Mouse (Mus musculus) bone marrow, adult 2 months (tissue): ENCODE data around the gene Nxf1. TPM values are rescaled to one million over a fixed set of nuclear protein-coding genes. Genes with fewer than 3 reads are reported as not detected.

ENCODE experiments used
- H3K27ac ChIP-seq: fragments of 200-500 bp; 2 replicates; pipeline ENCODE4 v1.5.1; 2012; ENCODE audit warnings: low read depth, mild to moderate bottlenecking, control low read depth, inconsistent platforms, low read length; ENCODE audit not compliant: control insufficient read depth, poor library complexity, insufficient read depth
- H3K4me1 ChIP-seq: fragments of 200-500 bp; 2 replicates; pipeline ENCODE4 v1.6.1; 2011; ENCODE audit warnings: low read length; ENCODE audit not compliant: control insufficient read depth, insufficient read depth
- H3K4me3 ChIP-seq: fragments of 200-500 bp; replicated peaks from 2 replicates; pipeline ENCODE3; 2011; ENCODE audit warnings: mild to moderate bottlenecking, low read depth, low read length, control low read depth; ENCODE audit not compliant: control insufficient read depth
- CTCF ChIP-seq: fragments of 200-500 bp; IDR thresholded peaks from 2 replicates; pipeline ENCODE4 v1.5.1; 2011; ENCODE audit warnings: low read length, control low read depth; ENCODE audit not compliant: control insufficient read depth, insufficient read depth
- POLR2A ChIP-seq: fragments of 200-500 bp; IDR thresholded peaks from 2 replicates; pipeline ENCODE4 v1.6.1; 2011; ENCODE audit warnings: low read depth, mild to moderate bottlenecking, control low read depth, low read length, borderline replicate concordance; ENCODE audit not compliant: control insufficient read depth
- WGBS: fragments of 180-500 bp; shearing (Covaris S2); methylation state at CpG from one replicate; pipeline ENCODE4 v1.1.7; 2018; 5-methylcytosine and 5-hydroxymethylcytosine counted together
- polyA plus RNA-seq: library from polyadenylated mRNA; stranded (reverse); fragments of >200 nt; gene quantifications from 2 replicates; pipeline ENCODE4 v1.2.4, GENCODE M21; 2011; ENCODE audit warnings: low replicate concordance; ENCODE audit not compliant: missing spikeins, insufficient read depth, insufficient read length

Nxf1 gene
- polyA plus RNA-seq, 1 experiment, result 589 TPM

DNA sequence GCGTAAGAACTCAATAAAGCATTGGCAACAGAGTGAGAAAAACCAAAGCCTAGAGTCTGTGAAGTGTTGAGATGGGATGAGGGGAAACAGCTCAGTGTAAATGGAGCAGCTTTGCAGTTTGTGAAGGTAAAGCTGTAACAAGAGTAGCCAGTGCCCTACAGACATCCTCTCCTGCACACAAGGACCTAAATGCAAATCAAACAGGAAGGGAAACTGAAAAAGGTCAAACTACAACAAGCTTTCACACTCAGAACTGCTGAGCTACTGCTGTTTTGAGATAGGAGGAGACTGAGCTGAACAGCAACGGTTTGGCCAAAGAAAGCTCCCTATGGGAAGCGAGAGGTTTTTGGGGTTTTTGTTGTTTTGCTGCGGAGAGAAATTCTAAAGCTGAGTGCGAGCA is 49.9 kb downstream of the Nxf1 start:
- WGBS, result 88% methylated on average over 5 of the region's 5 CpGs
- Histone ChIP-seq H3K4me1 (peaks cover 2% of the 10 kb centered on the region; the same call in 1 of the 2 replicates), H3K4me3 (no peak overlapping the region), H3K27ac (peak overlapping the region; percentile 73)
- no peak for TF ChIP-seq POLR2A
- no peak for TF ChIP-seq CTCF

DNA sequence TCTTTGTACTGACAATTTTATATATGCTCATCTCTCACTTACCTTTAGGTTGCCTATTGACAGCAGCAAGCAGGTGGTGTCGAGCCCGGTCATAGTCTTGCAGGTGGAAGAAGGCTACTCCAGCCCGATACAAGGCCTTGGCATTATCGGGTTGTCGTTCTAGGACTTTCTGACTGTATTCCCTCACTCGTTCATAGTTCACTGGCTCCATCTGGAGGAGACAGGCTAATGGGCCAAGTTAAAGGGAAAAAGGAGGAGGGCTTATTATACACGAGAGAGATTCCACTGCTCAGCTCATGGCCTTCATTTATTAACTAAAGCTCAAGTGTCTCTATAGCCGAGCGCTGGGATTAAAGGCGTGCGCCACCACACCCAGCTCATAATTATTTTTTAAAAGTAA is 58.9 kb downstream of the Nxf1 start:
- 84% methylated on average over 11 of the region's 11 CpGs for WGBS
- no peak overlapping the region for H3K4me3 ChIP-seq
- TF ChIP-seq CTCF, result no peak
- H3K4me1 ChIP-seq, result no peaks in the 10 kb centered on the region
- no peak overlapping the region for H3K27ac ChIP-seq

- WGBS, result 71% methylated on average over 3 of the region's 3 CpGs
- H3K27ac ChIP-seq, result no peak overlapping the region
- TF ChIP-seq POLR2A (no peak), CTCF (no peak)
- H3K4me3 ChIP-seq, result no peak overlapping the region
- H3K4me1 ChIP-seq, result peaks cover 1% of the 10 kb centered on the region; the same call in 1 of the 2 replicates
Observed at GRCm38 (mm10) chr19:8817001-8817400, 60.1 kb downstream of the Nxf1 start.

DNA sequence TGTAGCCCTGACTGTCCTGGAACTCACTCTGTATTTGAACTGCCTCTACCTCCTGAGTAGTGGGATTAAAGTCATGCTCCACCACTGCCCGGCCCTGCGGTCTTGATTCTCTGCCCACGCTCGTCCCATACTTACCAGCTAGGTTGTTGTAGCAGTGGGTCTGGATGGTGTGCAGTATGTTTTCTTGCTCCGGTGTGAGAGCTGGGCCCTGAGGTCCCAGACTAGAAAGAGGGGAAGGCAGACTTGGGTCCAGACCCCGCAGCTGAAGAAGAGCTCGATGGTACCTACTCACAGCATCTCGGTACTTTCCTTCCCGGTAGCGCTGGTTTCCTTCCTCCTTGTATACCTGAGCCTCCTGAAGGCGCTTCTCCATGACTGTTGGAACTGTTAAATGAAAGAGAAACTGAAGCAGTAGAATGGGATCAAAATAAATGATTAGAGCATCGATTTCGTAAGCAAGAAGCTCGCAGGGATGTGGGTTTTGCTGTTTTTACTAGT is 61.5 kb downstream of the Nxf1 start:
- no peak for TF ChIP-seq POLR2A
- no peak for TF ChIP-seq CTCF
- peaks cover 1% of the 10 kb centered on the region; the same call in 1 of the 2 replicates for H3K4me1 ChIP-seq
- 5% methylated on average over 14 of the region's 14 CpGs for WGBS
- H3K4me3 ChIP-seq, result peak overlapping the region; percentile 98
- peak overlapping the region; percentile 44 for H3K27ac ChIP-seq

DNA sequence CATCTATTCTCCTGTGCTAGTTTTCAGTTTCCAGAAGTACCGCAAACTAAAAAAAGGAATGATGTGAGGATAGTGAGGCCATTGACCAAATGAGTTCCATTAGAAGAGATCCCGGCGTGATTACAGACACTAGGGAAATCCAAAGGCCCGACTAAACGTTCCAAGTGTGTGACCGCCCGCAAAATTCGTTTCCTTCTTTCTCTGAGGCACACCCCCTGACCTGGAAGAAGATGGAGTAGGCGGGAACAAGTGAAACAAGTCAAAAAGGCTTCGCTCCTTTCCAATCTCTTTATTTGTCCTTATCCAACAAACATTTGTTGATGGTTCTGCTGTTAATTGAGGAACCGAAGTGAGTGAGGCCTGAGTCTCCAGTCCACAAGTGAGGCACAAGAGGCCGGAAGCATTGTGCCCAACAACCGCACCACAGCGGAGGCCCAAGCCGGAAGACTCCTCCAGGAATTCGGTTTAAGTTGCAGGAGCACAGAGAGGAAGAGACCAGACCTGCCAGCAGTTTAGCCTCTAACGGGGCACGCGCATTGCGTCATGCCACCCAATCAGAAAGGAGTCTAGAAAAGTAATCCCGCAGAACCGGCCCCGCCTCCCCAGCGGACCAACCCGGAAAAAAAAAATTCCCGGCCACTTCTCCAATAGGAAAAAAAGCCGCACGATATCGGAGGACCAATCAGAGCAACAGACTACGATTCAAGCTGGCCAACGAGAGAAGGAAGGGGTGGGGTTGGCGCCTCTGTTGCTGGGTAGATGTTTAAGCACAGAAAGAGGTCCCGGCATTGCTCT is 62.1 kb downstream of the Nxf1 start, which contains the start of gene Ttc9c:
Gene Ttc9c, minus strand, starts transcription at position 533 of the 795 bp plus-strand sequence.
- H3K27ac ChIP-seq, result peak within 1 kb of the TSS; percentile 98
- TF ChIP-seq CTCF, result no peak
- TF ChIP-seq POLR2A, result peak; percentile 72
- whole genome bisulfite sequencing, result under 1% methylated on average over 33 of the region's 33 CpGs
- peak within 1 kb of the TSS; percentile 98 for H3K4me3 ChIP-seq
- peaks cover 1% of the 10 kb centered on the region; the same call in 1 of the 2 replicates for H3K4me1 ChIP-seq

GRCm38 (mm10) chr19:8819596-8820423 is 62.9 kb downstream of the Nxf1 start, which contains the start of gene Hnrnpul2:
TSS of gene Hnrnpul2 (plus strand) at chr19:8820010.
- Histone ChIP-seq H3K4me3 (peak within 1 kb of the TSS; percentile 98), H3K27ac (peak within 1 kb of the TSS; percentile 98), H3K4me1 (peaks cover 1% of the 10 kb centered on the region; the same call in 1 of the 2 replicates)
- WGBS, result under 1% methylated on average over 83 of the region's 83 CpGs
- peak; percentile 99 for TF ChIP-seq POLR2A
- TF ChIP-seq CTCF, result 0 out of 2 replicates have a peak, but pooled peaks have one; percentile 8

Other genes with a start within 250 kb of the Nxf1 start
- gene Slc22a8, start 165.8 kb upstream of the Nxf1 start, polyA plus RNA-seq, result 0.29 and 1.5 TPM in 2 replicates
- 0.75 TPM in 1 of 2 replicates, not detected in the other for gene Slc22a6, start 139.0 kb upstream of the Nxf1 start, polyA plus RNA-seq
- gene Chrm1, start 93.3 kb upstream of the Nxf1 start, polyA plus RNA-seq, result 0.32 TPM in 1 of 2 replicates, not detected in the other
- gene Slc3a2, start 33.7 kb upstream of the Nxf1 start, polyA plus RNA-seq, result 58.4 and 65.7 TPM in 2 replicates
- 40.8 and 121 TPM in 2 replicates for gene Wdr74, start 21.2 kb upstream of the Nxf1 start, polyA plus RNA-seq
- 3.4 and 3.7 TPM in 2 replicates for gene 1700092M07Rik, start 16.4 kb upstream of the Nxf1 start, polyA plus RNA-seq
- 62.1 and 83.9 TPM in 2 replicates for gene Stx5a, start 15.7 kb upstream of the Nxf1 start, polyA plus RNA-seq
- gene Tmem223, start 13.9 kb downstream of the Nxf1 start, polyA plus RNA-seq, result 27.1 and 53.1 TPM in 2 replicates
- 52.1 and 62.1 TPM in 2 replicates for gene Tmem179b, start 17.4 kb downstream of the Nxf1 start, polyA plus RNA-seq
- gene Taf6l, start 29.3 kb downstream of the Nxf1 start, polyA plus RNA-seq, result 6.4 and 14.7 TPM in 2 replicates
- 38.0 and 61.1 TPM in 2 replicates for gene Polr2g, start 41.5 kb downstream of the Nxf1 start, polyA plus RNA-seq
- 1.1 and 3.0 TPM in 2 replicates for gene Zbtb3, start 45.5 kb downstream of the Nxf1 start, polyA plus RNA-seq
- 18.1 and 20.3 TPM in 2 replicates for gene Ttc9c, start 62.3 kb downstream of the Nxf1 start, polyA plus RNA-seq
- gene Hnrnpul2, start 62.9 kb downstream of the Nxf1 start, polyA plus RNA-seq, result 62.2 and 84.9 TPM in 2 replicates
- gene AC129217.1, start 72.7 kb downstream of the Nxf1 start, polyA plus RNA-seq, result 6.4 and 8.2 TPM in 2 replicates
- 19.8 and 46.2 TPM in 2 replicates for gene Bscl2, start 80.4 kb downstream of the Nxf1 start, polyA plus RNA-seq
- 1.5 TPM in 1 of 2 replicates, not detected in the other for gene Gng3, start 82.1 kb downstream of the Nxf1 start, polyA plus RNA-seq
- gene Lrrn4cl, start 93.7 kb downstream of the Nxf1 start, polyA plus RNA-seq, result 0.40 and 0.62 TPM in 2 replicates
- gene Ubxn1, start 114.4 kb downstream of the Nxf1 start, polyA plus RNA-seq, result 110 and 112 TPM in 2 replicates
- gene Uqcc3, start 123.8 kb downstream of the Nxf1 start, polyA plus RNA-seq, result 25.7 and 27.0 TPM in 2 replicates
- 1.6 and 2.1 TPM in 2 replicates for gene Lbhd1, start 126.7 kb downstream of the Nxf1 start, polyA plus RNA-seq
- gene Gm49403, start 126.9 kb downstream of the Nxf1 start, polyA plus RNA-seq, result not detected in 2 replicates
- gene 1810009A15Rik, start 131.8 kb downstream of the Nxf1 start, polyA plus RNA-seq, result 50.8 and 83.6 TPM in 2 replicates
- not detected in 2 replicates for gene Gm49416, start 131.9 kb downstream of the Nxf1 start, polyA plus RNA-seq
- 6.7 and 12.1 TPM in 2 replicates for gene Ints5, start 135.9 kb downstream of the Nxf1 start, polyA plus RNA-seq
- gene Ganab, start 141.0 kb downstream of the Nxf1 start, polyA plus RNA-seq, result 41.4 and 61.7 TPM in 2 replicates
- 45.8 and 58.5 TPM in 2 replicates for gene B3gat3, start 163.3 kb downstream of the Nxf1 start, polyA plus RNA-seq
- gene Rom1, start 172.3 kb downstream of the Nxf1 start, polyA plus RNA-seq, result 3.6 and 9.7 TPM in 2 replicates
- gene Eml3, start 172.5 kb downstream of the Nxf1 start, polyA plus RNA-seq, result 31.1 and 54.7 TPM in 2 replicates
- 67.4 and 91.6 TPM in 2 replicates for gene Mta2, start 184.8 kb downstream of the Nxf1 start, polyA plus RNA-seq
- 10.7 and 19.1 TPM in 2 replicates for gene Tut1, start 196.8 kb downstream of the Nxf1 start, polyA plus RNA-seq
- gene Eef1g, start 210.0 kb downstream of the Nxf1 start, polyA plus RNA-seq, result 129 and 224 TPM in 2 replicates
- 17.4 and 40.1 TPM in 2 replicates for gene Ahnak, start 232.2 kb downstream of the Nxf1 start, polyA plus RNA-seq